Mouse (Mus musculus): ENCODE data around the gene Slc16a11.
A peak's percentile ranks its signal among the peaks of the same experiment; 100 is the strongest.

Slc16a11 gene

DNA sequence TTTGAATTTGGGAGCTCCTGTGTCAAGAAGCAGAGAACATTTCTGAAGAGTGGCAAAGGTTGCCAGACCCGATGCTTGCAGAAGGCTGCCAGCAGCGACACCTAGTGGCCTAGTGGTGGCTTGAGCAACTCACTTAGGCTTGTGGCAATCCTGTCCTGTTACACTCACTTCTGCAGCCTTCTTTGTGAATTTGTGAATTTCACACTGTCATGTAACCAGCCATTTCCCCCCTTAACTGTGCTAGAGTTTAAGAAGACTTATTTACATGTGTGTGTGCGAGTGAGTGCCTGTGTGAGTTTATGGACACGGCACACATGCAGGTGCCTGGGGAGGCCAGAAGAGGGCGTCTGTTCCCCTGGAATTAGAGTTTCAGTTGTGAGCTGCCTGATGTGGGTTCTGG, 10.9 kb upstream of the Slc16a11 start:
- peak; percentile 94 to 96 for DNase-seq

DNA sequence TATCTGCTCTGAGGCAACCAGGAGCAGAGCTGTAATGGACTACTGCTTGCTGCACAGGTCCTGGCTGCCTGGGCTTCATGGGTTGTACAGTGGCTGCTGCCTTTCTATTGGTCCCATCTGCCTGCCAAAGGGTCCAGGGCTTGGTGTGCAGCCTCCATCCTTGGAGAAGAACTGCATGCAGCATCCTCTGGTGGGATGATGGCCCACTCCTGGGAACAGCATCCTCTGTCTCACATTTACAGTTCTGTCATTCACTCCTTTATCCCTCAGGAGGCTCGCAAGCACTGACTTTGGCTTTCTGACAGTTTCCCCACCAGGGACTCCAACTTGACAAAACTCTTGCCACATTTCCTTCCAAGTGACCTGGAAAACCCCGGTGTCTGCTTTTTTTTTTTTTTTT, 5.8 kb upstream of the Slc16a11 start:
- no peak for DNase-seq

DNA sequence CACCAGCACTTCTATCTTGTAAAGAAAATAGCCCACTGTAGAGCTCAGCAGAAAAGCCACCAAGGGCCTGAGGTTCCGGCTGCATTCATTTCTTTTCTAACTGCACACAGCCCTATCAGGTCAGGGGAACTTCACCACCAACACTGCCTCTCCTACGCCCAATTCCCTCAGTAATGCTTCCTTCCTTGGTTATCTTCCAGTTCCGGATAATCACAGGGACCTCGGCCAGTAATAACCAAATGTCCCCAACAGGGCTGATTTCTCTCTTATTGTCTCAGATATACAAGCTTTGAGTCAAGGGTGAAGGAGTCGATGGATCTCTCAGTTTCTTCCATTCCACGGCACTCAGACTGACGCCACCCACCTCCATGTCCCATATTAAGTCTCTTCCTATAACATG, 5.3 kb upstream of the Slc16a11 start:
- DNase-seq: no peak

DNA sequence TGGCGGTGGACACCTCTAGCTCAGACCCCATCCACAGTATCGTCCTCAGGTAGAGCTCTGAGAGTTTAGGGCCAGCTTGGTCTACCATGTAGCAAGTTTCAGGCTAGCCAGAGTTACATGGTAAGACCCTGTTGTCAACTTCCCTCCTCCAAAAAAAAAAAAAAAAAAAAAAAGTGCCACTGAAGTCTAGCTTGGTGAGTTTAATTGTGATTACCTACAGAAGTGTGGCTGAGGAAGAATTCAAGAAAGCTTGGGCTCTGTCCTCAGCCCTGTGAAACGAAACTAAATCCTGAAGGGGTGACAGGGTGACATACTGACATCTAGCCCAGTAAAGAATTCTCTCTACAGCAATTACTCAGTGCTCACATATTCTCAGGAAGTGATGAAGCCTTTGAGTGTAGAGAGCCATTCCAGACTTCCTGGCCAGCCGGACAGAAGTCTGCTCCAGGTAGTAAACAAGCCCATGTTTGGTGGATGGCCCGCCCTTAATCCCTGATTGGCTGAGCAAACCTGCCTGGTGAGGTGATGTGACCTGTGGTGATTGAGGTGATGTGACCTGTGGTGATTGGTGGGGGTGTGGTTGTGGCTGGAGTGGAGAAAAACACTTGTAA, 3.7 kb upstream of the Slc16a11 start:
- DNase-seq: no peak

DNA sequence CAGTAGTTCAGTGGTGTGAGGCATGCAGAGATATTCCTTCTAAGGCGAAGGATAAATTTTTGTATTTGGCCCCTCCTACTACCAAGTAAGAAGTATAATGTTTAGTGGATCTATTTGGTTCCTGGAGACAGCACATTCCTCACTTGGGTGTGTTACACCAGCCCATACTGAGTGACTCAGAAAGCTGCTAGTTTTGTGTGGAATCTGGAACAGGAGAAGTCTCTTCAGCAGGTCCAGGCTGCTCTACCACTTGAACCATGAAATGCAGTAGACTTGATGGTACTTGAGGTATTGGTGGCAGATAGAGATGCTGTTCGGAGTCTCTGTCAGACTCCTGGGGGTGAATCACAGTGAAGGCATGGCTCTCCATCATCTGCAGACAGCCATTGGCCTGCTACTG, 1.9 kb upstream of the Slc16a11 start:
- DNase-seq: no peak

DNA sequence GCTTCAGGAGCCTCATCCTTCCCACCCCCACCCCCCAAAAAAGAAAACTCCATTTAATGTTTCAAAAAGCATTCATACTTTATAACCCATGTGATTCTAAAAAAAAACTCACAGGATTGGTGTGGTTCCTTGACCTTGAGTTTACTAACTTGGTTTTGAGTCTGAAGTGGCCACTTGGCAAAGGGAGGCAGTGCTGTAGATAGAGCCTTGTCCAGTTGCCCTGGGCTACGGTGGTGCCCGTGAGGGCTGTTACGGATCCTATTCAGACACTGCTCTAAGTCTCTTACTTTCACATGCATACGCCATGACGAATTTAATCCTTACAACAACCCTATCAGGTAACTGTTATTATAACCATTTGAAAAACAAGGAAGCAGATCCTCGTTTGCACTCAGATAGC, 580 bp upstream of the Slc16a11 start:
- no peak for DNase-seq

DNA sequence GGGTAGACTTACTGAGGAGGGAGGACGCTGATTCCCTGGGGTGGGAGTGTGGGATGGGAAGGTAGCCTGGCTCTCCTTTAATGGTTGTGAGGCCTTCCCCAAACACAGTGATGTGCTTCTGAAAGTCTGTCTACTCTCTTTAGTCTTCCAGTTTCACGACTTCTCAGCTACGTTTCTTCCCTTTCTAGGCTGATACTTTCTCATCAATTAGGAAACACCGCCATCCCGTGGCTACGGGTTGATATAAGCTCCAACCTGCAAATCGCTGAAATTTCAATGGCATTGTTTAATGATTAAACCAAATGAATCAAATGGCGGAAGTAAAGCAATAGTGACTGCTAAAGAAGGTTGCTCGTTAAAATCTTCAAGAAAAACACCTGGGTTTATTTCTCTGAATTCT, 344 bp downstream of the Slc16a11 start:
- DNase-seq: peak; percentile 87 to 88

DNA sequence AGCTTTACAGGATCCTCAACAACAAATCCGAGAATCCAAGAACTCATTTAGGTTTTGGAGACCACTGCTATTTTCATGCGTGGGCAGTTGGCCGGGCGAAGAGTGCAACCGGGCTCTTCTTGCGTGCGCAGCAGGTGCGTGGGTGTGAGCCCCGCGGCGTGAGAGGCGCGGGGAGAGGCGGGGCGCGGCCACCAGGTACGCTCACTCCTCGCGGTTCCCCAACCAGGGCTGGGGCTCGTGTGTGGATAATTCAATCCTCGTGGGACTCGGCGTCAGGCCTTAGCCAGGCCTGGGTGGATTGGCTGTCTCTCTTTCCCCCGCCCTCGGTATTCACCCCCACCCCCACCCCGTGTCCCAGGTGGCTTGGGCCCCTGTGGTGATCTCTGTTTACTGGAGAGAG, 1.2 kb downstream of the Slc16a11 start:
- peak in 1 of 2 experiments; percentile 68 for DNase-seq

DNA sequence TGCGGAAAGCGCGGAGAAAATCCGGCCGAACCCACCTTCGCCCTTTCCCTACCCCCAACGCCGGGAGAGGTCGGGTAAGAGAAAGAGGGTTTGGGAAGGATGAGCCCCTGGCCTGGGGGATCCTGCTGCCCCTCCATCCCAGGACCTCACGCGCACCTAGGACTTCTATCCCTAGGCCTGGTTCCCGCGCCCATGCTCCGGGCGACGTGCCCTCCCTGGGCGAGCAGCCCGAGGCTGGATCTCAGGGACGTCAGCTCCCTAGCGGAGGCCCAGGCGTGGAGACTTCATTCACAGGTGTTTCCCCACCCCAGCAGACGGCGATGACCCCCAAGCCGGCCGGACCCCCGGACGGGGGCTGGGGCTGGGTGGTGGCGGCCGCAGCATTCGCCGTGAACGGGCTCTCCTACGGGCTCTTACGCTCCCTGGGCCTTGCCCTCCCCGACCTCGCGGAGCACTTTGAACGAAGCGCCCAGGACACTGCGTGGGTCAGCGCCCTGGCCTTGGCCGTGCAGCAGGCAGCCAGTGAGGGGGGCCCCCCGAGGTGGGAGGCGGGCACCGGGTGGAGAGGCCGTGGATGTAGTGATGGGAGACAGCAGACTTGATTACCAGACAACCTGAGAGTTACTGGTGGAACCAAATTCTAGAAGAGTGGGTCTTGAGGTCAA, 1.8 kb downstream of the Slc16a11 start:
- peak; percentile 68 to 71 for DNase-seq

DNA sequence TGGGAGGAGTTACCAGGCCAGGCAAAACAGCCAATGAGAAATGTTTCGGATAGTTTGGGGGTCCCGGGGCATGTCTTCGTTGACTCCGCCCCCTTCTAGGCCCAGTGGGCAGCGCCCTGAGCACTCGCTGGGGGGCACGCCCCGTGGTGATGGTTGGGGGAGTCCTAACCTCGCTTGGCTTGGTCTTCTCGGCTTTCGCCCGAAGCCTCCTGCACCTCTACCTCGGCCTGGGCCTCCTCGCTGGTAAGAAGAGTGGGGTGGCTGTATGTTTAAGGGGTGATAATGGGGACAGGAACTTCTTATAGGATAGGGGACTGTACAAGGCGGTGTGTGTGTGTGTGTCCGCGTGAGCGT, 2.3 kb downstream of the Slc16a11 start:
- peak in 1 of 2 experiments; percentile 52 for DNase-seq

DNA sequence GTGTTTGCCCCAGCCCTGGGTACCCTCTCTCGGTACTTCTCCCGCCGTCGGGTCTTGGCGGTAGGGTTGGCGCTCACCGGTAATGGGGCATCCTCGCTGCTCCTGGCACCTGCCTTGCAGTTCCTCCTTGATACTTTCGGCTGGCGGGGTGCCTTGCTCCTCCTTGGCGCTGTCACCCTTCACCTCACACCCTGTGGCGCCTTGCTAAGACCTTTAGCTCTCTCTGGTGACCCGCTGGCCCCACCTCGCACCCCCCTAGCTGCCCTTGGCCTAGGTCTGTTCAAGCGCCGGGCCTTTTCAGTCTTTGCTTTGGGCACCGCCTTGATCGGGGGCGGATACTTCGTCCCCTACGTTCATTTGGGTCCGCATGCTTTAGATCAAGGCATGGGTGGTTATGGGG, 2.7 kb downstream of the Slc16a11 start:
- peak; percentile 48 to 54 for DNase-seq

DNA sequence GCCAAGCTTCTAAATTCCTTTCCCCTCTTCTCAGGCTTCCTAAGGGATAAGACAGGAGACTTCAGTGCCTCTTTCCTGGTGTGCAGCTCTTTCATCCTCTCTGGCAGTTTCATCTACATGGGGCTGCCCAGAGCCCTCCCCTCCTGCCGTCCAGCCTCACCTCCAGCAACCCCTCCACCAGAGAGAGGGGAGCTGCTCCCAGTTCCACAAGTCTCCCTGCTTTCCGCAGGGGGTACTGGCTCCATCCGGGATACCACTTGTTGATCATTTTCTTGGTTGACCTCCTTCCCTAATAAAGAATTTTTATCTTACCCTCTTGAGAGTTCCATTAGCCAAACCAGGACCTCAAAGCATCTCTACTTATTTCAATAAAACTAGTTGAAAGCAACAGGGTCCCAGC, 3.6 kb downstream of the Slc16a11 start:
- DNase-seq: no peak

DNA sequence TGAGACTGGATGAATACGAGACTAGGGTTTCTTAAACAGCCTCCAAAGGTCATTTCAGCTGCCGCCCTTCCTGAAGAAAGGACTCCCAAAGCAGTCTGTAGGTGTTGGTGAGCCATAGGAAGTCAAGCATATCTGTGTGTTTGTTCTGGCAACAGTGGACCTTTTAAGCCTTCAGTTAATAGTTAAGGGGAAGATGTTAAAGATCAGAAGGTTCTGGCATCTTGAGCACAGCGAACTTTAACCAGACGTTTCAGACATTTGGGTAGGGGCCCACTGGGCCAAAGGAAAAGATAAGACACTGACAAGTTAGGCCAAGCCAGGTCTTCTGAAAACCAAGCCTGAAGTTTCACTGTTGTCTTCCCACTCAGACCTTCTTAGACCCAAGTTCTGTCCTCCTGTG, 5.5 kb downstream of the Slc16a11 start:
- DNase-seq: no peak

DNA sequence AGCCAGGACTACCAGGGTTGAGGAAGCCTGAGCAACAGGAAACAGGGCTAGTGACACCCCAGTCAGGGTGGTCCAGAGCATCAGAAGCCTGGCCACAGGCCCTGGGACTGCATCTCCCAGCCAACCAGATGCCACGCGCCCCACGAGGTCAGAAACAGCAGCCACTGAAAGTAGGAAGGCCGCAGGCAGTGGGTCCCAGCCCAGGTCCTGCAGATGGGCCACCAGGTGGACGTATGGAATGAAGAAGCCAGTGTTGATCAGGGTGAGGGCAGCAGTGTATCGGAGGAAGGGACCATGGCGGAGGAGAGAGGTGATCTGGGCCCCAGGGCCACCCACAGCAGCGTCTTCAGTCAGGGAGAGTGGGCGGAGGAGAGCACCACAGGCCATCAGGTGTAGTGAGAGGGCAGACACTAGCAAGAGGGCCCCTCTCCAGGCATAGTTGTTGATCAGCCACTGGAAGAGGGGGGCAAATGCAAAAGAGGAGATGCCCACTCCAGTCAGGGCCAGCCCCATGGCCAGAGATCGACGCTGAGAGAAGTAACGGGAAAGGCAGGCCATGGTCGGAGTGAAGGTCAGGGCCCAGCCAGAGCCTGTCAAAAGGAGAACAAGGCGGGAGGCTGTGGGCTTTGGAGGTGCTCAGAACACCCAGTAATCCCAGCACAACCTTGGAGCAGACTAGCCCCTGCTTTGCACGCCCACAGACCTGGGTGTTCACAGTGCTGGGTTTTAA, 6.4 kb downstream of the Slc16a11 start:
- peak in 1 of 2 experiments; percentile 32 for DNase-seq

DNA sequence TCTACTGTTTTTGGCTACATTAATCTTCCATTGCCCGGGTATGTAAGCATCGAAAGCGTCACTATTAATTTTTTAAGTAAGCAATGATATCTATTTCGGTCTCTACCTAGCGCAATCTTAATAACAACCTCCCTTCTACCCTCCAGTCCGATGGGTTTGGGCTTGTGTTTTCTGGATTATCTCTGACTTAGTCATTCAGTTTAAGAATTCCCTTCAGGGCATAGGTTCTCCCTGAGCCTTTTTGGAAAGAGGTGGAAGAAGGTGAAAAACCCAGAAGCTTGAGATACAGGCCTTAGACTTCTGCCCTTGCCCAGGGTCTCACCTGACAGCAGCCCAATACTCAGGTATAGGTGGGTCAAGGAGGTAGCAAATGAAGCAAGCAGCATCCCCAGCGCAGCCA, 7.3 kb downstream of the Slc16a11 start:
- DNase-seq: no peak

DNA sequence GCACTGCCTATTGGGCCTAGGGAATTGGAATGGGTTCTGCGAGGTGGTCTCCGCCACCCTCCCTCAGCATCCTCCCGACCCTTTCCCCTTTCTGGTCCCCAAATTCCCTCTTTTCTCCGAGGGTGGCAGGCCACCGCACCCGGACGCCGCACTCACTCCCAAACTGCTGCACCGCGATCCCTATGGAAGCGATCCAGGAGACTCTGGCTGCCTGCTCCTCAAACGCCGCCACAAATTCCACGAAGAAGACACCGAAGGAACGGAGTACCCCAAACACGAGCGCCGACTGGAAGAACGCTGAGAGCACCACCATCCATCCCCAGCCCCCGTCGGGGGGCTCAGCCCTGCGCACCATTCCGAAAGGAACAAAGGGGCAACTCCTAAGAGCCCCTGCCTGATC, 7.8 kb downstream of the Slc16a11 start:
- peak; percentile 65 to 77 for DNase-seq

DNA sequence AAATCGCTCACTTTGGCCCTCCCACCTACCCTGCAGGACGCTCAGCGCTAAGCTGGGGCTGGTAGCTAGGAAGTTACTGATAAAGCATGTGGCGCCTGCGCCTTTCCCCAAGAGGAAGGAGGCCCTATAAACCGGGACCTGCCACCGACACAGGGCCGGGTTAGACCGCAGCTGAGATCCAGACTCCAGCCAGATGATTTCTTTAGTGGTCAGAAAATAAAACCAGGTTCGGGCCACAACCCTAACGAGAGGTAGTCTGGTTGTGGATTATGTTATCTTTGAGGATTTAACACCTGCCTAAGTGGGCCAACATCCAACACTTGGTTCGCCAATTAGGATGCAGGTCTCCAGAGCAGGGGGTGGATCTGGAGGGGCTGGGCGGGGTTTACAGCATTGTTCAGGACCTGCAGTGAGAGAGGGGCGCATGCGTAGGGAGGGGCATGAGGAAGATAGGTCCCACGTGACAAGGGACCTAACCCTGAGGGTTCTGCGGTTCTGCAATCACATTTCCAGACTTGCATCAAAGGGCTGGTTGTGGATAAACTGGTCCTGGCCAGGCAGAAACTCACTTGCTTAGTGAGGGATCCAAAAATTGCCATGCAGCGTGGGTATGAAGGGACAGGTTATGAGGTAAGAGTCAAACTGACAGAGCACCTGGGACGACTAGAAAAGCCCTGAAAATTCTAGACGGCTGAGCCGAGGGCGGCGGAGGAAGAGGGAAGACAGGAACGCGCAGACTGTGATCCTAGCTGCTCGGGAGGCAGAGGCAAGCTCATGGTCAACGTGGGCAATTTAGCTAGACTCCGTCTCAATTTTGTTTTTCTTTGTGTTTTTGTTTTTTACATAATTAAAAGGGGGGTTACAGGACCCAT, 8.4 kb downstream of the Slc16a11 start, which contains the start of gene Slc16a13:
Slc16a13 (minus strand) TSS at position 334 of the 872 bp plus-strand sequence.
- DNase-seq: peak; percentile 98 to 99

DNA sequence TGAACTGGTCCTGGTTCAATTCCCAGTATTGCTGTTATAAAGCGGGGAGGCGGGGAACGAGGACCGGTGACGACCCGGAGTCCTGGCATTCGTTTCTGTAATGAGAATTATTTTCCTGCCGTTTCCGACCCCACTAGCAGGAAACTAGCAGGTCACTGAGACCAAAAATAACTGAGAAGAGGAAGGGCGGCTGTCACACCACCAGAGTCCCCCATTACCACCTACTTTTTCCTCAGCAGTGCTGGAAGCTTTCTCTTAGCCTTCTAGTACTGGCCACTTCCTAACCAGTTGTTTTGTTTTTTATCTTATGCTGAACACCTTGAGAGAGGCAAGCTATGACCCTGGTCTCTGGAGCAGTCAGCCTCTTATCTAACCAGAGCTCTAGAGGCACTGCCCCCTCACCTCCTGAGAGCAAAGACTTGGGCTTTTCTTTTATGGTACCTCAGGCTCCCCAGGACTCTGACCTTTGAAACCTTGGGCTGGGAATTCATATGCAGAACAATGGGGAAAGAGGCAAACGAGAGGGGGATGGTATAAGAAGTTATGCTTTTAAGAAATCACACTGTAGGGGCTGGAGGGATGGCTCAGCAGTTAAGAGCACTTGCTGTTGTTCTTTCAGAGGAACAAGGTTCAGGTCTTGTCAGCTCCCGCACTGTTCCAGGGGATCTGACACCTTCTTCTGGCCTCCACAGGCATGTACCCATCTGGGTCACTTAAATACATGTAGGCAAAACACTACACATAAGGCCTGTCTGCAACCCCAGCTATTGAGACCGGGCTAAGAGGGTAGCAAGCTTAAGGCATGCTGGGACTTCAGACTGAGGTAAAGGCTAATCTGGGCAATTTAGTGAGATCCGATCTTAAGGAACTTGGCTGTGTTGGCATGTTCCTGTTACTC, 9.3 kb downstream of the Slc16a11 start:
- DNase-seq: peak; percentile 51 to 66

DNA sequence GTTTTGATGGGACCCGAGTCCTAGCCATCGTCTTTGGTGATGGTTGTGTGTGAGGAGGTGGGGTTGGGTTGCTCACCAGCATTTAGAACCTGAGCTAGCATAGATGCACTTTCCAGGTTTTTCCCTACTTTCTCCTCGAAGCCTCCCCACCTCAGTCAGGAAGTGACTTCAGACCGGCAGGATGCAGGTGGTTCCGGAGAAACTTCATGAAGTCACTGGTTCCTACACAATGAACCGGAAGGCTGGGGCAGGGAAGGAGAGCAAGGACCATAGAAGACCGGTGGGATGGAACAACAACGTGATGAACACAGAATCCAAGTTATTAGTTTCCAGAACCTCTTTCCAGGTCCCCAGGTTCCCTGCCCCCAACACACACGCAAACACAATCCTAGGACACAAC, 11.2 kb downstream of the Slc16a11 start:
- no peak for DNase-seq

DNA sequence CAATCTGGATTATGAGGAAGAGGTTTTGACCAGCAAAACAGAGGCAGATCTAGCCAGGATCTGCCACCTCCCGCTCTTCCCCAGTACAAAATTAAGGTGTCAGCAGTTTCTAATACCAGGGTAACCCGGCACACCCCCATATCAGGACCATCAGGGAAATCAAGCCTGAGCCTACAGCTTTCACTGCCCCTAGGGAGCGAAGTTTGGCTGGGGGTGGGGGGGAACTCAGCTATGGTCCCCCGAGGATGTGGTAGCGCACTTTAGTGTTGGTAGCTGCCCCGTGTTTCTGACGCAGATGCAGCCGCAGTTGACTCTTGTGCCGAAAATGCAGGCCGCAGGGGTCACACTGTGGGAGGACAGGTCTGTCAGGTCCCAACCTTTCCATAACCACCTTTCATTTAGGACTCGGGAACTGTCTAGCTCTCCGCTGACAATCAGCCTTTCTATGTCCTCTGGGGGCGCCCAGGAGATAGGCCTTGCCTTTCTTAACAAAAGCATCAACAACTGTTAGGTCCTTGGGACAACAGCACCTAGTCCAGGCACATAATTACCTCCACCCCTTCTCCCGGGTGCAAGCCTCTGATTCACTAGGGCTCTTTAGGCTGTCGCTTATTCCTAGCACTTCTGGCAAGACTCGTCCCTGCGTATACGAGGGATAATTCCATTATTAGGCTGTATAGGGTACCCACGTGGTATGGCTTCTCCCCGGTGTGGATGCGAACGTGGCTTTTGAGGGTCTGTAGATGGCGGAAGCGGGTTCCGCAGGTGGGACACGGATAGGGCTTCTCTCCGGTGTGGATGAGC, 13.4 kb downstream of the Slc16a11 start:
- DNase-seq: peak in 1 of 2 experiments; percentile 16

DNA sequence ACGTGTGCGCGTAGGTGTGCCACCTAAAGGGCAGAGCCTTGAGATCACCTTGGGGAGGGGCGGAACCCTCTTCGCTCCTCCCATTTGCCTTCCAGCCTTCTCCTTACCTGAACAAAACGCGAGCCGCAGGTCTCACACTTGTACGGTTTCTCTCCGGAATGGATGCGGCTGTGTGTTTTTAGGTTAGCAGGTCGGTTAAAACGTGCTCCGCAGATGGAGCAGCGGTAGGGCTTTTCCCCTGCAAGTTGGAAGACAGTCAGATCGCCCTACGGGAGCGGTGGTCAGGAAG, 14.0 kb downstream of the Slc16a11 start:
- no peak for DNase-seq
